Mouse (Mus musculus): ENCODE data around the gene Pth2.
"Not testable (repeated sequence)": the region's sequence is repeated elsewhere in the genome, so short reads cannot be mapped to it uniquely, and the experiment has no call there.

Gene Pth2

GRCm38 (mm10) chr7:45153052-45153451, 27.7 kb upstream of the Pth2 start:
- CTCF ChIA-PET, result not testable (repeated sequence)

- CTCF ChIA-PET, result interaction anchor here (0.5 kb wide), 1 partner anchor 13 kb away, joined by 4 read pairs; no protein-coding TSS in a partner anchor
These were observed 27.2 kb upstream of the Pth2 start for GRCm38 (mm10) chr7:45153586-45153985.

GRCm38 (mm10) chr7:45154096-45154992, 26.5 kb upstream of the Pth2 start, which contains the start of the genes Pih1d1 and Aldh16a1:
Pih1d1 (plus strand) TSS chr7:45154303.
Aldh16a1 (minus strand) TSS chr7:45154584.
- CTCF ChIA-PET, result interaction anchor here (0.5 kb wide), 1 partner anchor 14 kb away, joined by 4 read pairs; no protein-coding TSS in a partner anchor

- CTCF ChIA-PET, result no interaction called here
These were observed 25.7 kb upstream of the Pth2 start for GRCm38 (mm10) chr7:45154993-45155514.

- CTCF ChIA-PET, result no interaction called here
These were observed 25.2 kb upstream of the Pth2 start for GRCm38 (mm10) chr7:45155590-45155989.

GRCm38 (mm10) chr7:45156206-45156605, 24.6 kb upstream of the Pth2 start:
- CTCF ChIA-PET, result interaction anchor here (0.7 kb wide), 1 partner anchor 416 kb away, joined by 3 read pairs; no protein-coding TSS in a partner anchor

- CTCF ChIA-PET, result no interaction called here
These were observed 23.3 kb upstream of the Pth2 start for GRCm38 (mm10) chr7:45157459-45157858.

- CTCF ChIA-PET, result no interaction called here
These were observed 21.8 kb upstream of the Pth2 start for GRCm38 (mm10) chr7:45158991-45159390.

- CTCF ChIA-PET, result no interaction called here
These were observed 20.4 kb upstream of the Pth2 start for GRCm38 (mm10) chr7:45160316-45160800.

GRCm38 (mm10) chr7:45160866-45161265, 19.9 kb upstream of the Pth2 start:
- CTCF ChIA-PET, result interaction anchor here (0.6 kb wide), 1 partner anchor 14 kb away, joined by 13 read pairs; no protein-coding TSS in a partner anchor

- CTCF ChIA-PET, result interaction anchor here (0.6 to 1.3 kb wide), 3 partner anchors 11 to 37 kb away, joined by 3 to 4 read pairs (median 4); no protein-coding TSS in a partner anchor
These were observed 19.0 kb upstream of the Pth2 start for GRCm38 (mm10) chr7:45161612-45162473.

- CTCF ChIA-PET, result interaction anchor here (0.6 to 1.3 kb wide), 4 partner anchors 11 to 64 kb away, joined by 3 to 4 read pairs (median 4); no protein-coding TSS in a partner anchor
These were observed 18.2 kb upstream of the Pth2 start for GRCm38 (mm10) chr7:45162551-45162950.

GRCm38 (mm10) chr7:45162996-45163615, 17.7 kb upstream of the Pth2 start:
- CTCF ChIA-PET, result interaction anchor here (0.7 to 1.7 kb wide), 2 partner anchors 35 to 63 kb away, joined by 3 to 4 read pairs; no protein-coding TSS in a partner anchor

GRCm38 (mm10) chr7:45163735-45164490, 16.9 kb upstream of the Pth2 start, which contains the start of gene Slc17a7:
Slc17a7 (plus strand) TSS chr7:45163949.
- CTCF ChIA-PET, result interaction anchor here (1.7 kb wide), 1 partner anchor 34 kb away, joined by 4 read pairs; no protein-coding TSS in a partner anchor

GRCm38 (mm10) chr7:45164833-45165232, 16.0 kb upstream of the Pth2 start:
- CTCF ChIA-PET, result interaction anchor here (0.6 to 1.7 kb wide), 4 partner anchors 9 to 134 kb away, joined by 3 to 5 read pairs (median 4); no protein-coding TSS in a partner anchor

GRCm38 (mm10) chr7:45165701-45166100, 15.1 kb upstream of the Pth2 start:
- CTCF ChIA-PET, result interaction anchor here (1.1 kb wide), 1 partner anchor 109 kb away, joined by 3 read pairs; no protein-coding TSS in a partner anchor

GRCm38 (mm10) chr7:45166950-45167401, 13.8 kb upstream of the Pth2 start:
- CTCF ChIA-PET, result no interaction called here

GRCm38 (mm10) chr7:45167761-45168445, 12.9 kb upstream of the Pth2 start:
- CTCF ChIA-PET, result no interaction called here

- CTCF ChIA-PET, result no interaction called here
These were observed 12.1 kb upstream of the Pth2 start for GRCm38 (mm10) chr7:45168656-45169055.
